Mouse (Mus musculus): ENCODE results near the gene Foxm1. TPM values are rescaled to one million over a fixed set of nuclear protein-coding genes. Genes with fewer than 3 reads are reported as not detected.
"Not testable (repeated sequence)": the region's sequence is repeated elsewhere in the genome, so short reads cannot be mapped to it uniquely, and the experiment has no call there.

Gene Foxm1
- polyA plus RNA-seq, 1 experiment from 2014 or later, result 23.2 TPM

- 82% methylated on average over 16 of the region's 16 CpGs for WGBS
- no peak for ATAC-seq (ENCODE audit: insufficient read depth, low FRiP score, low read depth)
- Histone ChIP-seq H3K4me3 (replicated peaks) (no peak overlapping the region), H3K9me3 (no peaks in the 10 kb centered on the region), H3K36me3 (peaks cover 11% of the 10 kb centered on the region; the same call in 1 of the 2 replicates), H3K4me1 (no peaks in the 10 kb centered on the region), H3K27ac (no peak overlapping the region), H3K9ac (no peak overlapping the region), H3K4me2 (no peak overlapping the region), H3K27me3 (replicated peaks) (no peaks in the 10 kb centered on the region)
Measured at GRCm38 (mm10) chr6:128379636-128380035, 16.9 kb downstream of the Foxm1 start.

- H3K4me1 ChIP-seq; H3K36me3 ChIP-seq; H3K27me3 ChIP-seq (replicated peaks); H3K4me3 ChIP-seq (replicated peaks); H3K9ac ChIP-seq; H3K4me2 ChIP-seq; H3K27ac ChIP-seq; H3K9me3 ChIP-seq; ATAC-seq (ENCODE audit: insufficient read depth, low FRiP score, low read depth): not testable (repeated sequence)
- 61% methylated on average over 1 of the region's 1 CpGs for WGBS
Measured at GRCm38 (mm10) chr6:128380594-128381167, 17.9 kb downstream of the Foxm1 start.

GRCm38 (mm10) chr6:128381254-128381653 is 18.5 kb downstream of the Foxm1 start:
- H3K36me3 ChIP-seq, result 0 out of 2 replicates have a peak, but pooled peaks cover 3% of the 10 kb centered on the region
- no peak overlapping the region for H3K4me3 ChIP-seq (replicated peaks)
- WGBS, result 67% methylated on average over 3 of the region's 3 CpGs
- H3K9me3 ChIP-seq, result no peaks in the 10 kb centered on the region
- no peaks in the 10 kb centered on the region for H3K27me3 ChIP-seq (replicated peaks)
- H3K9ac ChIP-seq, result no peak overlapping the region
- no peaks in the 10 kb centered on the region for H3K4me1 ChIP-seq
- no peak overlapping the region for H3K27ac ChIP-seq
- ATAC-seq (ENCODE audit: insufficient read depth, low FRiP score, low read depth), result no peak
- no peak overlapping the region for H3K4me2 ChIP-seq

- no peak overlapping the region for H3K4me3 ChIP-seq (replicated peaks)
- H3K9ac ChIP-seq, result no peak overlapping the region
- ATAC-seq (ENCODE audit: insufficient read depth, low FRiP score, low read depth), result no peak
- H3K4me1 ChIP-seq, result no peaks in the 10 kb centered on the region
- H3K27me3 ChIP-seq (replicated peaks), result no peaks in the 10 kb centered on the region
- 75% methylated on average over 7 of the region's 7 CpGs for WGBS
- no peaks in the 10 kb centered on the region for H3K9me3 ChIP-seq
- no peak overlapping the region for H3K27ac ChIP-seq
- no peaks in the 10 kb centered on the region for H3K36me3 ChIP-seq
- H3K4me2 ChIP-seq, result no peak overlapping the region
Measured at GRCm38 (mm10) chr6:128383752-128384151, 21.0 kb downstream of the Foxm1 start.

GRCm38 (mm10) chr6:128385026-128385425 is 22.3 kb downstream of the Foxm1 start:
- no peak overlapping the region for H3K27ac ChIP-seq
- no peak overlapping the region for H3K4me2 ChIP-seq
- ATAC-seq (ENCODE audit: insufficient read depth, low FRiP score, low read depth), result no peak
- H3K27me3 ChIP-seq (replicated peaks), result no peaks in the 10 kb centered on the region
- no peaks in the 10 kb centered on the region for H3K36me3 ChIP-seq
- 65% methylated on average over 1 of the region's 1 CpGs for WGBS
- H3K9me3 ChIP-seq, result no peaks in the 10 kb centered on the region
- H3K9ac ChIP-seq, result no peak overlapping the region
- no peaks in the 10 kb centered on the region for H3K4me1 ChIP-seq
- no peak overlapping the region for H3K4me3 ChIP-seq (replicated peaks)

- Histone ChIP-seq H3K4me1 (no peaks in the 10 kb centered on the region), H3K27ac (no peak overlapping the region), H3K9ac (no peak overlapping the region), H3K9me3 (no peaks in the 10 kb centered on the region), H3K4me3 (replicated peaks) (no peak overlapping the region), H3K4me2 (no peak overlapping the region), H3K36me3 (no peaks in the 10 kb centered on the region), H3K27me3 (replicated peaks) (no peaks in the 10 kb centered on the region)
- ATAC-seq (ENCODE audit: insufficient read depth, low FRiP score, low read depth), result no peak
- WGBS, result 64% methylated on average over 1 of the region's 1 CpGs
Measured at GRCm38 (mm10) chr6:128389185-128389584, 26.4 kb downstream of the Foxm1 start.

- Histone ChIP-seq H3K4me3 (replicated peaks) (no peak overlapping the region), H3K27ac (no peak overlapping the region), H3K9me3 (no peaks in the 10 kb centered on the region), H3K4me1 (no peaks in the 10 kb centered on the region), H3K9ac (no peak overlapping the region), H3K36me3 (no peaks in the 10 kb centered on the region), H3K4me2 (no peak overlapping the region), H3K27me3 (replicated peaks) (no peaks in the 10 kb centered on the region)
- no peak for ATAC-seq (ENCODE audit: insufficient read depth, low FRiP score, low read depth)
- WGBS, result 30% methylated on average over 1 of the region's 1 CpGs
Measured at GRCm38 (mm10) chr6:128390683-128391082, 27.9 kb downstream of the Foxm1 start.

GRCm38 (mm10) chr6:128397574-128398261 is 35.0 kb downstream of the Foxm1 start:
- Histone ChIP-seq H3K27ac (no peak overlapping the region), H3K4me1 (peaks cover 10% of the 10 kb centered on the region; the same call in 1 of the 2 replicates), H3K9ac (no peak overlapping the region), H3K36me3 (no peaks in the 10 kb centered on the region), H3K4me2 (no peak overlapping the region), H3K27me3 (replicated peaks) (no peaks in the 10 kb centered on the region), H3K4me3 (replicated peaks) (no peak overlapping the region), H3K9me3 (no peaks in the 10 kb centered on the region)
- 65% methylated on average over 7 of the region's 7 CpGs for WGBS
- no peak; the same call in 1 of the 2 replicates for ATAC-seq (ENCODE audit: insufficient read depth, low FRiP score, low read depth)

- 63% methylated on average over 3 of the region's 3 CpGs for WGBS
- Histone ChIP-seq H3K4me2 (peak within 1 kb of the TSS; percentile 49), H3K27ac (no peak within 1 kb of the TSS), H3K36me3 (no peaks in the 10 kb centered on the region), H3K27me3 (replicated peaks) (no peaks in the 10 kb centered on the region), H3K9me3 (no peaks in the 10 kb centered on the region), H3K4me1 (peaks cover 10% of the 10 kb centered on the region; the same call in 1 of the 2 replicates), H3K4me3 (replicated peaks) (peak within 1 kb of the TSS; percentile 24; the same call in 1 of the 2 replicates), H3K9ac (no peak within 1 kb of the TSS)
- ATAC-seq (ENCODE audit: insufficient read depth, low FRiP score, low read depth), result no peak
Measured at GRCm38 (mm10) chr6:128398996-128399395, 36.2 kb downstream of the Foxm1 start, which contains the start of gene Nrip2. Nrip2 (plus strand) TSS chr6:128399296.

GRCm38 (mm10) chr6:128399421-128400185 is 36.8 kb downstream of the Foxm1 start:
- peak; percentile 61 for ATAC-seq (ENCODE audit: insufficient read depth, low FRiP score, low read depth)
- peak overlapping the region; percentile 49 for H3K4me2 ChIP-seq
- H3K9ac ChIP-seq, result no peak overlapping the region
- no peaks in the 10 kb centered on the region for H3K27me3 ChIP-seq (replicated peaks)
- WGBS, result 37% methylated on average over 21 of the region's 21 CpGs
- H3K27ac ChIP-seq, result no peak overlapping the region
- H3K4me1 ChIP-seq, result peaks cover 10% of the 10 kb centered on the region; the same call in 1 of the 2 replicates
- peak overlapping the region; percentile 24; the same call in 1 of the 2 replicates for H3K4me3 ChIP-seq (replicated peaks)
- H3K36me3 ChIP-seq, result no peaks in the 10 kb centered on the region
- no peaks in the 10 kb centered on the region for H3K9me3 ChIP-seq

- Histone ChIP-seq H3K27ac (no peak overlapping the region), H3K4me2 (no peak overlapping the region), H3K4me1 (0 out of 2 replicates have a peak, but pooled peaks cover 6% of the 10 kb centered on the region), H3K27me3 (replicated peaks) (no peaks in the 10 kb centered on the region), H3K9me3 (no peaks in the 10 kb centered on the region), H3K9ac (no peak overlapping the region), H3K36me3 (peaks cover 16% of the 10 kb centered on the region), H3K4me3 (replicated peaks) (no peak overlapping the region)
- ATAC-seq (ENCODE audit: insufficient read depth, low FRiP score, low read depth), result no peak
- WGBS, result 49% methylated on average over 5 of the region's 5 CpGs
Measured at GRCm38 (mm10) chr6:128404708-128405107, 41.9 kb downstream of the Foxm1 start.

All from stomach, embryonic 15.5 days (tissue).